Mouse (Mus musculus) megakaryocyte, embryonic 14.5 days (primary cell): ENCODE measurements around the gene Map3k3.

ENCODE experiments used
- FLI1 ChIP-seq: IDR thresholded peaks from 2 replicates; pipeline ENCODE4 v1.6.1; 2012; ENCODE audit warnings: low read length, inconsistent platforms, mixed read lengths
- GATA1 ChIP-seq: IDR thresholded peaks from 3 replicates; pipeline ENCODE4 v1.6.1; 2012; ENCODE audit warnings: mixed read lengths, low read length, inconsistent platforms, borderline replicate concordance

DNA sequence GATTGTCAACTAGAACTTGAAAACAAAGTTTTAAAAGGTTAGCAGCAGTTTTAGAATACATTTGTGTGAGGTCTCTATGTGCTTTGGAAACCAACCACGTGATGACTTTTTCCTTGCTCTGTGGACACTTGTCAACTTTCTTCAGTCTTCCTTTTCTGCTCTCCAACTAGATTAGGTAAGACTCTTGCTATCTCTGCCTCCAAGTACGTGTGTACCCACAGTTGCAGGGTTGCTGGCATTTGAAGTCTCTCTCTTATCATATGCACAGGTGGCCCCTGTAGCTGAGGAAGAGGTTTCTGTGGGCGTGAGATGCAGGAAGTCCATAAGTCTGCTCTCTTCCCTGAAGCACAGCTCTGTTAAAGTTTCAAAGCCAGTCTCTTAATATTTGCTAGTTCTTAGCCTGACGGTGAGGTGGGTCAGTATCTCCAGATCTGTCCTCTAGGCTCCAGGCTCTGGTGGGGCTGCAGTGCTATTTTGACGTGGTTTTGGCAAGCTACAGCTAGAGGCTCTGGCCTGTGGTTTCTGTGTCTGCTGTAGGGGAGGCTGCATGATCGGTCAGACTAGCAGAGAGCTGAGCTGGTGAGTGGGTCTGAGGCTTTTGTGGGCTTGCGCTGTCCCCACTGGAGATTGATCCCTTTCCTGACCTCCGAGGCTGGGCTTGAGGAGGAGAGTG is 27.5 kb upstream of the Map3k3 start:
- TF ChIP-seq GATA1 (no peak), FLI1 (no peak)
